8 mouse cellular contexts compared by ENCODE assay signal in genomic region chr4:127640251-127641085, GRCm38 (mm10).
DNase-seq lines count a peak whose midpoint lies in the region; ATAC-seq lines count a peak whose summit lies in the region.

No protein-coding gene starts in this region.

- H3K4me3 ChIP-seq in hindbrain, embryonic 16.5 days (ENCODE audit: low read length), result no peak overlapping the region
- no peak overlapping the region for H3K4me3 ChIP-seq in limb, embryonic 15.5 days
- H3K4me3 ChIP-seq in stomach, embryonic 15.5 days (replicated peaks), result no peak overlapping the region

- WGBS in hindbrain, embryonic 16.5 days, result 31% methylated on average over 14 of the region's 14 CpGs
- WGBS in limb, embryonic 15.5 days, result 33% methylated on average over 14 of the region's 14 CpGs
- WGBS in stomach, embryonic 15.5 days, result 42% methylated on average over 14 of the region's 14 CpGs

- H3K4me1 ChIP-seq in hindbrain, embryonic 16.5 days (ENCODE audit: control insufficient read depth, insufficient read depth, low read depth, low read length), result peaks cover 25% of the 10 kb centered on the region
- H3K4me1 ChIP-seq in limb, embryonic 15.5 days, result peaks cover 16% of the 10 kb centered on the region
- no peaks in the 10 kb centered on the region for H3K4me1 ChIP-seq in stomach, embryonic 15.5 days

- H3K9me3 ChIP-seq in hindbrain, embryonic 16.5 days (ENCODE audit: control insufficient read depth, low read length), result no peaks in the 10 kb centered on the region
- no peaks in the 10 kb centered on the region for H3K9me3 ChIP-seq in limb, embryonic 15.5 days
- H3K9me3 ChIP-seq in stomach, embryonic 15.5 days, result no peaks in the 10 kb centered on the region

- H3K27ac ChIP-seq in hindbrain, embryonic 16.5 days (ENCODE audit: low read depth, low read length), result peak overlapping the region; percentile 62
- H3K27ac ChIP-seq in limb, embryonic 15.5 days, result no peak overlapping the region
- H3K27ac ChIP-seq in stomach, embryonic 15.5 days, result no peak overlapping the region

- intact Hi-C loops in heart, postnatal 36 days (cut with DNase I), result no loop called here

- DNase-seq in ZHBTc4 (ENCODE audit: low read depth, low spot score), result peak; percentile 6
- peak; percentile 44 for DNase-seq in embryo, embryonic 11.5 days (ENCODE audit: low read depth, low spot score)
- DNase-seq in thymus, adult 18-20 months, result no peak
- DNase-seq in heart, postnatal 36 days, result no peak

- peak; percentile 92 for ATAC-seq in hindbrain, embryonic 16.5 days
- 0 out of 2 replicates have a peak, but pooled peaks have one; percentile 21 for ATAC-seq in limb, embryonic 15.5 days (ENCODE audit: insufficient number of reproducible peaks, low FRiP score, low TSS enrichment, low read depth)
- ATAC-seq in stomach, embryonic 15.5 days (ENCODE audit: insufficient read depth, low FRiP score, low read depth), result peak; percentile 47; the same call in 1 of the 2 replicates
- ATAC-seq in erythroid progenitor cell, adult 5-6 weeks (replicated peaks; ENCODE audit: low FRiP score, poor library complexity, severe bottlenecking), result no peak

- no peaks in the 10 kb centered on the region for H3K36me3 ChIP-seq in hindbrain, embryonic 16.5 days (ENCODE audit: control insufficient read depth, insufficient read depth, low read length)
- H3K36me3 ChIP-seq in limb, embryonic 15.5 days, result no peaks in the 10 kb centered on the region
- H3K36me3 ChIP-seq in stomach, embryonic 15.5 days, result no peaks in the 10 kb centered on the region

- no peak overlapping the region for H3K9ac ChIP-seq in hindbrain, embryonic 16.5 days (ENCODE audit: low read depth, low read length)
- H3K9ac ChIP-seq in limb, embryonic 15.5 days, result no peak overlapping the region
- H3K9ac ChIP-seq in stomach, embryonic 15.5 days, result no peak overlapping the region

- H3K27me3 ChIP-seq in hindbrain, embryonic 16.5 days (replicated peaks; ENCODE audit: control insufficient read depth, insufficient read depth, low read length), result no peaks in the 10 kb centered on the region
- no peaks in the 10 kb centered on the region for H3K27me3 ChIP-seq in limb, embryonic 15.5 days
- H3K27me3 ChIP-seq in stomach, embryonic 15.5 days (replicated peaks), result no peaks in the 10 kb centered on the region

- H3K4me2 ChIP-seq in hindbrain, embryonic 16.5 days (ENCODE audit: low read length), result no peak overlapping the region
- no peak overlapping the region for H3K4me2 ChIP-seq in limb, embryonic 15.5 days
- H3K4me2 ChIP-seq in stomach, embryonic 15.5 days, result no peak overlapping the region

Comparison
In these comparisons a context has a peak if more than half of its experiments do, and no peak if none do; other contexts are left out.
1. DNase-seq: peak in ZHBTc4 (single experiment) and embryo, embryonic 11.5 days (single experiment); none in thymus, adult 18-20 months (0 of 2) and heart, postnatal 36 days (0 of 2).